Mouse (Mus musculus): ENCODE measurements around the gene Kcnk18.

Kcnk18 gene

DNA sequence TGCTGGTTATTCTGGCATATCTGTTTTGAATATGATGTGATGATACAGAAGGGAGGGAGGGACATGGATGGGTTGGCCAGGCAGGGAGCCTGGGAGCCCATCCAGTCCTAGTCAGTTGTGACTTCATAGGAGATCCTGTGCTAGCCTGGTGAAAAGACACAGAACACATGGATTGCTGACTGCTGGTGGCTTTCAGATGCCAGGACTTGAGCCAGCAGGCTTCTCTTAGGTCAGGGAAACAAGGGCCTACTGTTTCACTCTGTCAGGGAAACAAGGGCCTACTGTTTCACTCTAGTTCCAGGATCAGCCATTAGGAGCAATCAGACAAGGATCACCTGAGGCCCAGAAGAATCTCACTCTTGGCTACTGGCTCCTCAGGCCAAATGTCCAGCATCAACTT is 61.8 kb downstream of the Kcnk18 start:
- TF ChIP-seq CTCF (conservative IDR thresholded peaks at IDR 0.05; ENCODE audit: low read length) (no peak), POU5F1 (IDR thresholded peaks at IDR 0.05; ENCODE audit: borderline replicate concordance, low read length) (no peak), NANOG (IDR thresholded peaks at IDR 0.05; ENCODE audit: borderline replicate concordance, low read length) (no peak)
- no peaks in the 10 kb centered on the region for H3K4me1 ChIP-seq (replicated peaks; ENCODE audit: low read depth, low read length)
- no peaks in the 10 kb centered on the region for H3K36me3 ChIP-seq (ENCODE audit: insufficient read depth, low read length)
- peaks cover 7% of the 10 kb centered on the region for H3K9me3 ChIP-seq (ENCODE audit: low read length)
- H3K4me3 ChIP-seq (replicated peaks; ENCODE audit: low read length): no peak overlapping the region
- no peaks in the 10 kb centered on the region for H3K27me3 ChIP-seq (ENCODE audit: insufficient read depth, low read length)

DNA sequence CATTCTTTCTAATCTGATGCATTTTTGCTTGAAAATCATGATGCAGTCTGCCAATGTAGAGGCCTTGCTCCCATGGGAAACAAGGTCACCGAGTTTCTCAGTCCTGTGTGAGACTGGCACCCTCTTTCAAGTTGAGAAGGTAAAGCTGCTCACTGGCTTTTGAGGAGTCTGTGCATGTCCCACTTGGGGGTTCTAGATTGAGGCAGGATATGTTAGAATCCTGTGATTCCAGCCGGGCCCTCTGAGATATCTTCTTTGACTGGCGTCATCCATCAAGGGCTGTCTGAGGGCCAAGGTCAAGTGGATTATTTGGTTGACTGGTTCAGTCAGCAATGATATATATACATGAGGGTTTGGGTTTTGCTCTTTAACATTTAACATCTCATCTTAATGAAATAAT is 63.0 kb downstream of the Kcnk18 start:
- H3K36me3 ChIP-seq (ENCODE audit: insufficient read depth, low read length): no peaks in the 10 kb centered on the region
- H3K4me3 ChIP-seq (replicated peaks; ENCODE audit: low read length): no peak overlapping the region
- H3K4me1 ChIP-seq (replicated peaks; ENCODE audit: low read depth, low read length): no peaks in the 10 kb centered on the region
- peaks cover 7% of the 10 kb centered on the region for H3K9me3 ChIP-seq (ENCODE audit: low read length)
- H3K27me3 ChIP-seq (ENCODE audit: insufficient read depth, low read length): no peaks in the 10 kb centered on the region
- TF ChIP-seq POU5F1 (IDR thresholded peaks at IDR 0.05; ENCODE audit: borderline replicate concordance, low read length) (no peak), NANOG (IDR thresholded peaks at IDR 0.05; ENCODE audit: borderline replicate concordance, low read length) (no peak), CTCF (conservative IDR thresholded peaks at IDR 0.05; ENCODE audit: low read length) (no peak)

All from E14TG2a.4 (cell line).